17 mouse cellular contexts compared by ENCODE assay signal in the genomic region with DNA sequence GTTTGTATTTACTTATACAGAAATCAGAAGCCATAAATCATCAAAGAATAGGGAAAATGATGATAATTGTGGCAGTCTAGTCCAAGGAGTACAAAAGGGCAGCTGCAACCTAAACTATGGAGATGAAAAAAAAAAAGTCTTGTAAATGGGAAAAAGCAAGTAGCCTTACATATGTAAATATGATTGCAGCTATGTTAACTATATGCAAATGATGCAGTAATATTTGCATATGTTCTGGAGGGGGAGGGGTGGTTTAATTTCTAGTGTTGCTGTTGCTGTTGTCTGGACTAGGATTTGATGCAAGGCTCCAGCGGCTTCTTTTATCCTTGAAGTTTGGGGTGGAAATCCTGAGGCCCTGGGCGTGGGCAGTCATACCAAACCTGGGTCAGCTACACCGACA.
DNase-seq lines count a peak whose midpoint lies in the region; ATAC-seq lines count a peak whose summit lies in the region.
"Had no signal": no experiment of that assay in that cellular context is flagged by ENCODE, and none has a peak within 500 bp of the region (broad histone marks: within the 10 kb centered on the region; RNA-seq: fewer than 3 reads in every experiment).

No protein-coding gene starts in this region.

- no peak overlapping the region for H3K27ac ChIP-seq in forebrain, embryonic 12.5 days
- H3K27ac ChIP-seq in forebrain, embryonic 10.5 days = no peak overlapping the region
- H3K27ac ChIP-seq in lung, embryonic 16.5 days (ENCODE audit: low read length) = 0 out of 2 replicates have a peak overlapping the region, but pooled peaks have one; percentile 31
- H3K27ac ChIP-seq in intestine, embryonic 15.5 days = 0 out of 2 replicates have a peak overlapping the region, but pooled peaks have one; percentile 23
- H3K27ac ChIP-seq: hindbrain, embryonic 12.5 days; limb, embryonic 13.5 days; liver, embryonic 12.5 days had no signal

- no peaks in the 10 kb centered on the region for H3K27me3 ChIP-seq in forebrain, embryonic 12.5 days
- H3K27me3 ChIP-seq in forebrain, embryonic 10.5 days (ENCODE audit: poor library complexity, severe bottlenecking) = no peaks in the 10 kb centered on the region
- H3K27me3 ChIP-seq in lung, embryonic 16.5 days (ENCODE audit: control insufficient read depth, insufficient read depth, low read depth, low read length) = no peaks in the 10 kb centered on the region
- H3K27me3 ChIP-seq in intestine, embryonic 15.5 days (replicated peaks) = no peaks in the 10 kb centered on the region
- H3K27me3 ChIP-seq: heart, embryonic 13.5 days; hindbrain, embryonic 12.5 days; limb, embryonic 13.5 days; liver, embryonic 12.5 days had no signal

- no peak overlapping the region for H3K9ac ChIP-seq in forebrain, embryonic 12.5 days
- no peak overlapping the region for H3K9ac ChIP-seq in lung, embryonic 16.5 days (ENCODE audit: low read length)
- H3K9ac ChIP-seq in intestine, embryonic 15.5 days = no peak overlapping the region
- H3K9ac ChIP-seq: heart, embryonic 13.5 days; hindbrain, embryonic 12.5 days; limb, embryonic 13.5 days; liver, embryonic 12.5 days had no signal

- no peak overlapping the region for H3K4me3 ChIP-seq in forebrain, embryonic 12.5 days (replicated peaks)
- no peak overlapping the region for H3K4me3 ChIP-seq in forebrain, embryonic 10.5 days
- no peak overlapping the region for H3K4me3 ChIP-seq in lung, embryonic 16.5 days (ENCODE audit: low read length)
- H3K4me3 ChIP-seq in intestine, embryonic 15.5 days (replicated peaks) = no peak overlapping the region
- H3K4me3 ChIP-seq: heart, embryonic 13.5 days; hindbrain, embryonic 12.5 days; limb, embryonic 13.5 days; liver, embryonic 12.5 days had no signal

- no peak for DNase-seq in forebrain, embryonic 10.5 days (ENCODE audit: extremely low spot score, low spot score)
- DNase-seq in lung, postnatal 36 days = no peak
- DNase-seq in ZHBTc4 (ENCODE audit: low read depth, low spot score) = peak; percentile 5
- no peak for DNase-seq in thymus, postnatal 0 days (ENCODE audit: low spot score)
- DNase-seq: adrenal gland, adult 2 months; cerebellum, adult 2 months; kidney, postnatal 4 days; thymus, adult 18-20 months; thymus, postnatal 4 days had no signal

- H3K36me3 ChIP-seq in forebrain, embryonic 12.5 days (replicated peaks) = no peaks in the 10 kb centered on the region
- no peaks in the 10 kb centered on the region for H3K36me3 ChIP-seq in forebrain, embryonic 10.5 days (replicated peaks)
- H3K36me3 ChIP-seq in lung, embryonic 16.5 days (ENCODE audit: control insufficient read depth, insufficient read depth, low read length) = no peaks in the 10 kb centered on the region
- H3K36me3 ChIP-seq in intestine, embryonic 15.5 days = no peaks in the 10 kb centered on the region
- H3K36me3 ChIP-seq: heart, embryonic 13.5 days; hindbrain, embryonic 12.5 days; limb, embryonic 13.5 days; liver, embryonic 12.5 days had no signal

- WGBS in forebrain, embryonic 12.5 days = 73% methylated on average over 3 of the region's 3 CpGs
- WGBS in forebrain, embryonic 10.5 days = 94% methylated on average over 3 of the region's 3 CpGs
- 82% methylated on average over 3 of the region's 3 CpGs for WGBS in lung, embryonic 16.5 days
- WGBS in intestine, embryonic 15.5 days = 70% methylated on average over 3 of the region's 3 CpGs

- no peak overlapping the region for H3K4me2 ChIP-seq in forebrain, embryonic 12.5 days
- H3K4me2 ChIP-seq in lung, embryonic 16.5 days (ENCODE audit: low read depth, low read length) = no peak overlapping the region
- no peak overlapping the region for H3K4me2 ChIP-seq in intestine, embryonic 15.5 days (replicated peaks)
- H3K4me2 ChIP-seq: heart, embryonic 13.5 days; hindbrain, embryonic 12.5 days; limb, embryonic 13.5 days; liver, embryonic 12.5 days had no signal

- peaks cover 6% of the 10 kb centered on the region; the same call in 1 of the 2 replicates for H3K4me1 ChIP-seq in forebrain, embryonic 12.5 days
- peaks cover 15% of the 10 kb centered on the region for H3K4me1 ChIP-seq in forebrain, embryonic 10.5 days
- H3K4me1 ChIP-seq in lung, embryonic 16.5 days (replicated peaks; ENCODE audit: control insufficient read depth, insufficient read depth, low read length) = peaks cover 7% of the 10 kb centered on the region; the same call in 1 of the 2 replicates
- H3K4me1 ChIP-seq in intestine, embryonic 15.5 days (replicated peaks) = 0 out of 2 replicates have a peak, but pooled peaks cover 2% of the 10 kb centered on the region
- H3K4me1 ChIP-seq: hindbrain, embryonic 12.5 days; liver, embryonic 12.5 days had no signal

- no peaks in the 10 kb centered on the region for H3K9me3 ChIP-seq in forebrain, embryonic 12.5 days
- no peaks in the 10 kb centered on the region for H3K9me3 ChIP-seq in forebrain, embryonic 10.5 days
- H3K9me3 ChIP-seq in lung, embryonic 16.5 days (ENCODE audit: control insufficient read depth, low read length) = no peaks in the 10 kb centered on the region
- H3K9me3 ChIP-seq in intestine, embryonic 15.5 days = no peaks in the 10 kb centered on the region
- H3K9me3 ChIP-seq: heart, embryonic 13.5 days; hindbrain, embryonic 12.5 days; limb, embryonic 13.5 days; liver, embryonic 12.5 days had no signal

- ATAC-seq in forebrain, embryonic 12.5 days (ENCODE audit: low FRiP score) = 0 out of 2 replicates have a peak, but pooled peaks have one; percentile 3
- no peak for ATAC-seq in lung, embryonic 16.5 days (ENCODE audit: low read depth)
- ATAC-seq in intestine, embryonic 15.5 days = no peak
- ATAC-seq in CD4-positive, CD25-positive, alpha-beta regulatory T cell, adult 4 months = no peak
- ATAC-seq: liver, embryonic 12.5 days had no signal

Comparison
In these comparisons a context has a peak if more than half of its experiments do, and no peak if none do; other contexts are left out.
1. H3K27ac ChIP-seq: peak in lung, embryonic 16.5 days (single experiment) and intestine, embryonic 15.5 days (single experiment); none in forebrain, embryonic 12.5 days (single experiment) and forebrain, embryonic 10.5 days (single experiment).